Mouse (Mus musculus) forebrain, embryonic 15.5 days (tissue): ENCODE measurements at regions not wholly inside any gene's neighbourhood (a gene's known extent, or its start where the extent isn't known, plus 50 kb on each side); places are given as distances from the start of the nearest gene placed in this dataset.
"Not testable (repeated sequence)": the region's sequence is repeated elsewhere in the genome, so short reads cannot be mapped to it uniquely, and the experiment has no call there.

Experiments used
- ATAC-seq: fragments of 200-750 bp; cut with Nextera tagmentation; replicated peaks from 2 replicates; pipeline ENCODE4 v1.8.0; 2017; ENCODE audit warnings: mild to moderate bottlenecking, moderate TSS enrichment, moderate library complexity
- H3K27ac ChIP-seq: fragments of 300-500 bp; sonication (generic); replicated peaks from 2 replicates; pipeline ENCODE4 v1.5.1; 2015; ENCODE audit warnings: mild to moderate bottlenecking, inconsistent platforms
- H3K27me3 ChIP-seq: fragments of 300-500 bp; sonication (generic); 2 replicates; pipeline ENCODE4 v1.6.1; 2015; ENCODE audit warnings: inconsistent platforms
- H3K36me3 ChIP-seq: fragments of 300-500 bp; sonication (generic); 2 replicates; pipeline ENCODE4 v1.6.1; 2015; ENCODE audit warnings: mild to moderate bottlenecking, inconsistent platforms
- H3K4me1 ChIP-seq: fragments of 300-500 bp; sonication (generic); 2 replicates; pipeline ENCODE4 v1.6.1; 2015; ENCODE audit warnings: inconsistent platforms
- H3K4me2 ChIP-seq: fragments of 300-500 bp; sonication (generic); replicated peaks from 2 replicates; pipeline ENCODE4 v1.6.1; 2015; ENCODE audit warnings: mild to moderate bottlenecking, inconsistent platforms
- H3K4me3 ChIP-seq: fragments of 300-500 bp; sonication (generic); 2 replicates; pipeline ENCODE4 v1.5.1; 2015; ENCODE audit warnings: mild to moderate bottlenecking, inconsistent platforms
- H3K9ac ChIP-seq: fragments of 300-500 bp; sonication (generic); replicated peaks from 2 replicates; pipeline ENCODE4 v1.6.1; 2015; ENCODE audit warnings: mild to moderate bottlenecking, inconsistent platforms
- H3K9me3 ChIP-seq: fragments of 300-500 bp; sonication (generic); 2 replicates; pipeline ENCODE4 v1.6.1; 2016; ENCODE audit warnings: inconsistent platforms
- WGBS: fragments of 180-500 bp; shearing (Covaris S2); methylation state at CpG from one replicate; pipeline ENCODE4 v1.1.7; 2015; ENCODE audit warnings: mixed read lengths; 5-methylcytosine and 5-hydroxymethylcytosine counted together

DNA sequence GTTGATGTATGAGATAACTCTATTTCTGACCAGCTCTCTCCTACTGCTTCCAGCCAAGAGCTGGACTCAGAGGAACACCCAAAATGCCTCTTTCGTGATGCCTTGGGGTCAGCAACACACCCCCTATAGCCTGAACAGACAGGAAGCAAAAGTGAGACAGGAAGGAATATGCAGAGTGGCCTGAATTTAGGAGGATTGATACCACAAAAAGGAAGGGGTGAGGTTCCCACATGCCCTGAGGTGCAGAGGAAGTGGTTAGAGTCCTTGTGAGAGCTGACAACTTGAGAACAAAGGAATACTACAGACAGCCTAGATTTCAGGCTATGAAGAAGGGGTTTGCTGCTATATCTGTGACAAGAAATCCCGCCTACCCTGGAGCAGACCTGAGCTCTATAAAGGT is 129.6 kb upstream of the Rps6ka3 start:
- no peaks in the 10 kb centered on the region for H3K4me1 ChIP-seq
- no peak for ATAC-seq
- H3K9ac ChIP-seq: no peak overlapping the region
- H3K36me3 ChIP-seq: no peaks in the 10 kb centered on the region
- H3K4me3 ChIP-seq: no peak overlapping the region
- H3K27me3 ChIP-seq: no peaks in the 10 kb centered on the region
- WGBS: 80% methylated on average over 2 of the region's 2 CpGs
- no peak overlapping the region for H3K27ac ChIP-seq
- H3K4me2 ChIP-seq: no peak overlapping the region
- H3K9me3 ChIP-seq: no peaks in the 10 kb centered on the region

DNA sequence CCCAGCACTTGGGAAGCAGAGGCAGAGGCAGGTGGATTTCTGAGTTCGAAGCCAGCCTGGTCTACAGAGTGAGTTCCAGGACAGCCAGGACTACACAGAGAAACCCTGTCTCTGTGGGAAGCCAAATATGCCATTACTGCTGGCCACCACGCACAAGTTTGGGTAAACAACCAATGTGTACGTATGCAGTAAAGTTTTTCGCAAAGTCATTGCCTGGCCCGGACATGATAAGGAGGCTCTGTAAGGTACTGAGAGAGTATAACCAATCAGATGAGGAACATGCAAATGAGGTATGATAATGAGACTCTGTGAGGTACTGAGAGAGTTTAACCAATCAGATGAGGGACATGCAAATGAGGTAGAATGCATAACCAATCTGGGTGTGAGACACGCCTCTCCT is 99.5 kb upstream of the Rps6ka3 start:
- WGBS: 93% methylated on average over 6 of the region's 6 CpGs
- not testable (repeated sequence) for ATAC-seq, H3K27ac ChIP-seq, H3K4me3 ChIP-seq, H3K4me2 ChIP-seq, H3K9me3 ChIP-seq, H3K4me1 ChIP-seq, H3K27me3 ChIP-seq, H3K36me3 ChIP-seq, H3K9ac ChIP-seq

DNA sequence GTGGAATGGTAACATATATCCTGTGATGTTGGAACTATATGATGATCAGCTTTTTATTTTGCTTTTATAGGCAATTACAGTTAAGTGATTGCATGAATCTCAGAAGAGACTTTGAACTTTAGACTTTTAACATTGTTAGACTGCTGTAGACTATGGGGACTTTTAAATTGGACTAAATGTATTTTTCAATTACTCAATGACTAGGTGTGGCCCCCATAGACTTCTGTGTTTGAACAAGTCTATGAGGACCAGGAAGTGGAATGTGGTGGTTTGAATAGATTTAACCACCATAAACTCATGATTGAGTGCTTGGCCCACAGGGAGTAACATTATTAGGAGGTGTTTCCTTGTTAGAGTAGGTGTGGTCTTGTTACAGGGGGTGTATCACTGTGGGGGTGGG is 93.9 kb upstream of the Rps6ka3 start:
- Histone ChIP-seq H3K4me2 (no peak overlapping the region), H3K4me3 (no peak overlapping the region), H3K27ac (no peak overlapping the region), H3K36me3 (no peaks in the 10 kb centered on the region), H3K4me1 (no peaks in the 10 kb centered on the region), H3K9ac (no peak overlapping the region), H3K9me3 (no peaks in the 10 kb centered on the region), H3K27me3 (no peaks in the 10 kb centered on the region)
- ATAC-seq: no peak

DNA sequence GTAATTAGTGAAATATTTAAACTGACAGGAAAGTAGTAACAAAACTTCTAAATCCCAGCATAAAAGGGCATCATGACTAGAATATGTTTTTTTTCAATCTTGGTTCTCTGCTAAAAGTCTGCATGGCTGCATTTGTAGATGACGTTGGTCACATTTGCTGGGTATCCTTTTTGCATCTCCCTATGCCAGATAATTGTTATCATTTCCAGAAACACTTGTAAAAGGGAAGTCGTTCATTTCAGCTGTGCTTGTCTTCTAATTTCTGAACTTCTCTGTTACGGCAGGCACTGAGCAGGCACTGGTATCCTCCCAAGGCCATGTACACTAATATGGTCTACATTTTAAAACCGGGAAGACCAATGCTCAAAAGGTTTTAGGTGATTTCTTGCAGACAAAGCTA is 69.6 kb upstream of the Rps6ka3 start:
- no peaks in the 10 kb centered on the region for H3K9me3 ChIP-seq
- no peaks in the 10 kb centered on the region for H3K36me3 ChIP-seq
- H3K27ac ChIP-seq: no peak overlapping the region
- no peaks in the 10 kb centered on the region for H3K4me1 ChIP-seq
- ATAC-seq: no peak
- WGBS: 81% methylated on average over 4 of the region's 4 CpGs
- H3K9ac ChIP-seq: no peak overlapping the region
- no peak overlapping the region for H3K4me3 ChIP-seq
- H3K27me3 ChIP-seq: no peaks in the 10 kb centered on the region
- no peak overlapping the region for H3K4me2 ChIP-seq

- WGBS: 90% methylated on average over 4 of the region's 4 CpGs
- Histone ChIP-seq H3K4me3 (no peak overlapping the region), H3K9me3 (no peaks in the 10 kb centered on the region), H3K27ac (no peak overlapping the region), H3K4me2 (no peak overlapping the region), H3K27me3 (no peaks in the 10 kb centered on the region), H3K4me1 (no peaks in the 10 kb centered on the region), H3K9ac (no peak overlapping the region), H3K36me3 (no peaks in the 10 kb centered on the region)
- ATAC-seq: no peak
Measured at GRCm38 (mm10) chrX:159143278-159143677, 66.8 kb upstream of the Rps6ka3 start.

DNA sequence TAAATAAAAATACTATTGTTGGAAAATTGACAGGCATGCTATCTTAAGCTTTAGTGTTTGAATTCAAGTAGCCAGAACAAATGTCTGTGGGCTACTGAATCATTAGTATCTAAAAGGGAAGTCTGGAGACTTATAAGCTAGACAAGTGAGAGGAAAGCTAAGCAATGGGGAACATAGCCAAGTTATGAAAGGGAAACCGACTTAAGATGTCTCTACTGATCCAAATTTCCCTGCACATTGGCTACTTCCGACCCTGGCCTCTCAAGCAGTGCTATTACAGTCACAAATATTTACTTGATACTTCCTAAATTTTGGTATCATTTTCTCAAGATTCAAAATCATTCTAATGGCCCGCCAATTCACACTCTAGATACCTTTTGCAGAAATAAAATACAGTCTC is 65.4 kb upstream of the Rps6ka3 start:
- 82% methylated on average over 3 of the region's 3 CpGs for WGBS

GRCm38 (mm10) chrX:159145212-159145611 is 64.9 kb upstream of the Rps6ka3 start:
- no peak overlapping the region for H3K4me2 ChIP-seq
- WGBS: 74% methylated on average over 4 of the region's 4 CpGs
- no peak for ATAC-seq
- no peaks in the 10 kb centered on the region for H3K9me3 ChIP-seq
- H3K4me1 ChIP-seq: no peaks in the 10 kb centered on the region
- no peak overlapping the region for H3K4me3 ChIP-seq
- H3K36me3 ChIP-seq: no peaks in the 10 kb centered on the region
- no peak overlapping the region for H3K27ac ChIP-seq
- H3K27me3 ChIP-seq: no peaks in the 10 kb centered on the region
- H3K9ac ChIP-seq: no peak overlapping the region

More for the DNA sequence above, 65.4 kb upstream of the Rps6ka3 start:
- H3K4me2 ChIP-seq: no peak overlapping the region
- no peak overlapping the region for H3K4me3 ChIP-seq
- no peak overlapping the region for H3K27ac ChIP-seq
- H3K9me3 ChIP-seq: no peaks in the 10 kb centered on the region
- no peak overlapping the region for H3K9ac ChIP-seq
- no peaks in the 10 kb centered on the region for H3K27me3 ChIP-seq
- no peak for ATAC-seq
- no peaks in the 10 kb centered on the region for H3K36me3 ChIP-seq
- H3K4me1 ChIP-seq: no peaks in the 10 kb centered on the region

GRCm38 (mm10) chrX:159155786-159156185 is 54.3 kb upstream of the Rps6ka3 start:
- ATAC-seq: no peak
- Histone ChIP-seq H3K27me3 (no peaks in the 10 kb centered on the region), H3K36me3 (no peaks in the 10 kb centered on the region), H3K4me2 (no peak overlapping the region), H3K9me3 (no peaks in the 10 kb centered on the region), H3K27ac (no peak overlapping the region), H3K4me3 (no peak overlapping the region), H3K4me1 (no peaks in the 10 kb centered on the region), H3K9ac (no peak overlapping the region)
- WGBS: 66% methylated on average over 5 of the region's 5 CpGs

- no peak overlapping the region for H3K4me3 ChIP-seq
Measured at GRCm38 (mm10) chrX:159156976-159157375, 53.1 kb upstream of the Rps6ka3 start.

DNA sequence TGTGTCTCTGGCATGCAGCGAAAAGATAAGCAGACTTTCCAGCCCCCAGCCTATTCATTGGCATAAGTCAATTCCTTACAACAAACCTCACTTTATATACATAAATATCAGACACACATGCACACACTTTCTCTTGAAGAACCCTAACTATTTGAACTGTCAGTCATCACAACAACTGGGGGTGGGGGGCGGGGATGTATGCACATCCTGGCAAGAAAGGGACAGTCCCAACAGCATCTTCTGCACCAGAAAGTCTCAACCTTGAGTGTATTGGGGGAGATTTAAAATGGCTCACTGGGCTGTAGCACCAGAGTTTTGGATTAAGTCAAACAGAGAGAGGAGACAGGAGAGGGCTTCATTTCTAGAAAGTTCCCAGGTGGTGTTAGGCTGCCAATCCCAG is 50.4 kb upstream of the Rps6ka3 start:
- Histone ChIP-seq H3K27ac (no peak overlapping the region), H3K9ac (no peak overlapping the region), H3K9me3 (no peaks in the 10 kb centered on the region), H3K4me2 (no peak overlapping the region), H3K27me3 (no peaks in the 10 kb centered on the region), H3K4me3 (no peak overlapping the region), H3K36me3 (no peaks in the 10 kb centered on the region), H3K4me1 (no peaks in the 10 kb centered on the region)
- ATAC-seq: no peak
- 86% methylated on average over 2 of the region's 2 CpGs for WGBS

More at GRCm38 (mm10) chrX:159156976-159157375, 53.1 kb upstream of the Rps6ka3 start:
- 67% methylated on average over 4 of the region's 4 CpGs for WGBS
- ATAC-seq: no peak
- no peaks in the 10 kb centered on the region for H3K36me3 ChIP-seq
- no peaks in the 10 kb centered on the region for H3K9me3 ChIP-seq
- no peak overlapping the region for H3K4me2 ChIP-seq
- H3K4me1 ChIP-seq: no peaks in the 10 kb centered on the region
- H3K9ac ChIP-seq: no peak overlapping the region
- no peaks in the 10 kb centered on the region for H3K27me3 ChIP-seq
- no peak overlapping the region for H3K27ac ChIP-seq
